Mouse (Mus musculus) MN1 (cell line): ENCODE results near the gene Olfr965.
"Not testable (repeated sequence)": the region's sequence is repeated elsewhere in the genome, so short reads cannot be mapped to it uniquely, and the experiment has no call there.

Experiments
- DNase-seq: peaks from one replicate; pipeline ENCODE4 v3.0.0-alpha.2; 2016; ENCODE audit warnings: low spot score

Gene Olfr965

GRCm38 (mm10) chr9:39711053-39711452 lies at the start of gene Olfr965:
Gene Olfr965 (plus strand): TSS chr9:39711353.
- DNase-seq: no peak

GRCm38 (mm10) chr9:39666905-39667304 lies 44.2 kb upstream of the Olfr965 start, which contains the start of gene Olfr963:
Gene Olfr963 (plus strand): TSS chr9:39667205.
- DNase-seq: no peak

DNA sequence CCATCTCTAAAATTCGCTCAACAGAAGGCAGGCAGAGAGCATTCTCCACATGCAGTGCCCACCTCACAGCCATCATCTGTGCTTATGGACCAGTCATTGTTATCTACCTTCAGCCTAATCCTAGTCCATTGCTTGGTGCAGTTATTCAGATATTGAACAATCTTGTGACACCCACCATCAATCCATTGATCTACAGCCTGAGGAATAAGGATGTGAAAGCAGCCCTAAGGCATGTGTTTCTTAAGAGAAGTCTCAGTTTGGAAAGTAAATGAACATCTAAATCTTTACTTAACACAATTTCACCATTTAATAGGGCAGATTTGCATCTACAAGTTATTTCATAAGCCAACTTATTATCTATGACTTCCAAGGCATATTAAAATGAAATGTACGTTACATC lies 41.4 kb upstream of the Olfr965 start:
- no peak for DNase-seq

- no peak for DNase-seq
Measured at GRCm38 (mm10) chr9:39674820-39675219, 36.3 kb upstream of the Olfr965 start.

GRCm38 (mm10) chr9:39678557-39678956 lies 32.6 kb upstream of the Olfr965 start:
- DNase-seq: no peak

DNA sequence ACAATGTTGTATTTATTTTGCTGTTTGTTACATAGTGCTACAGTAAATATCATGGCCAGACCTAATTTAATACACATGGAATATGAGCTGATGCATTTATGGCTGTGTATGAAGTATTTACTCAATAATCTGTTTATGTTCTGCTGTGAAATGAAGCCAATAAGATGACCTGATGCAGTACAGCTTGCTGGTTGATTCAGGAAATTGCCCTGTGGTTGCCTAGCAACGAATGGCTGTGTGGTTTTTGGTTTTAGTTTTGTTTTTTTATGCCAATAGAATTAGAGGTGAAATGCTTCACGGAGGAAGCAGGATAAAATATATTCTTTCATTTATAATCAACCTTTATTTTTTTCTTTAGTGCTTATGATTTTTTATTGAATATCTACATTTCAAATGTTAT lies 31.9 kb upstream of the Olfr965 start:
- peak; percentile 6 for DNase-seq

DNA sequence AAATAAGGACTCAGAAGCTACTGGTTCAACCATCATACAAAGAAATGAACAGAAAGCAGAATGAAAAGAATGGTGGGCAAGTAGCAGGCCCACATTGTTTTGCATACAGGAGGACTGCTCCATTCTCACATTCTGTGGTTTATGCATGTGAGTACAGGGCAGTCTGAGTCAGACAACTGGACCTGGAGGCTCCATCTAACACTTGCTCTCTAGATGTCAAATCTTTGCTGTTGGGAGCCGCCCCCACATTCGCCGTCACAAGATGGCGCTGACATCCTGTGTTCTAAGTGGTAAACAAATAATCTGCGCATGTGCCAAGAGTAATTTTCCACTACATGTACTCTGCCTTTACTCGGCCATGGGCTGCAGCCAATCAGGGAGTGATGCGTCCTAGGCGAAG lies 10.0 kb upstream of the Olfr965 start:
- DNase-seq: not testable (repeated sequence)

- peak; percentile 11 for DNase-seq
Measured at GRCm38 (mm10) chr9:39707017-39707416, 4.1 kb upstream of the Olfr965 start, which contains the start of gene Olfr149. Gene Olfr149 (minus strand): TSS chr9:39707117.

DNA sequence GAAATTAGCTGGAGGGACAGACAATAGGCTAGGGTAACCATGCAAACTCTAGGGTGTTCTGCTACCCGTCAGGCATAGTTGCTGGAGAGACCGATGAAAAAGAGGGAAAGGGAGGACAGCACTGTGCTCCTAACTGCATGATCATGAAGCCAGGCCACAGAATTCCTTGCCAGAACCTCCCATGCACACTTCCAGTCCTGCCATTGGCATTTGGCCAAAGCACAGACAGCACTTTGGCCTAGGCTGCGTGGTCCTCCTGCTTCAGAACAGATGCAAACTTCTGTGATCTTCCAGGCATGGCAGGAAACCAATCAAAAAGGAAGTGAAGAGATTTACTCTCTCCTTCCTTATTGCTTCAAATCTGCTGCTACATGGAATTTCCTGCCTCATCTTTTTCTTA lies 2.2 kb upstream of the Olfr965 start:
- DNase-seq: peak; percentile 21

DNA sequence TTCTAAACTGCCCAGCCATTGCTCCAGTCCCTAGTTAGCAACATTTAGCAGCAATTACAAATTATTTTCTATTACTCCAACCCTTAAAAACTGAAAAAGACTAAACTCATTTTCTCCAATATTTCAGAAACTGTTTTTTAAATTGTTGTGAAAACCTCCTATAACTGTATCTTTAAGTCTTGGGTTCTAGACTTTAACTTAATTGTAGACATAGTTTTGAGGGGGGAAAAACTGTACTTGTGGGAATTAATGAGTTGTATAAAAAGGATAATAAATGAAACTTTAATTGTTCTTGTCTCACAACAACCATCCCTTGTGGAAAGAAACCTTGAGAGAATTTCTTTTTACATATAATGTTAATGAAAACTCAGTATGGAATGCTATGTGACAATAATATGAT lies 19.5 kb downstream of the Olfr965 start, which contains the start of gene Olfr150:
Gene Olfr150, plus strand, starts transcription at position 301 of the 400 bp plus-strand sequence.
- DNase-seq: no peak

GRCm38 (mm10) chr9:39740741-39741140 lies 29.6 kb downstream of the Olfr965 start:
- DNase-seq: no peak

DNA sequence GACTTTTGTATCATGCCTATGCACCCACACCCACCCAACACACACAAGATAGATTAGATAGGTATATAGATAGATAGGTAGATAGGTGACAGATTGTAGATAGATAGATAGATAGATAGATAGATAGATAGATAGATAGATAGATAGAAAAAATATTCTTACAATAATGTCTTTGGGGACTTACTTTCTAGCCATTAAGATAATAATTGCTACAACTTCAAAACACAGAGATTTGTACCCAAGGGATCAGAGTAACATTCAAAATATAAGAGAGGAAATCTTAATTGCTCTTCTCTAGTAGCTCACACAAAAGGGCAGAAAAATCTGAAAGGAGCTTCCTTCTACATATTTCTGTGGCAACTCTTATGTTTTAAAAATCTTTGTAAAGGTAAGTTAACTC lies 34.8 kb downstream of the Olfr965 start, which contains the start of gene Olfr967:
Gene Olfr967, plus strand, starts transcription at position 301 of the 400 bp plus-strand sequence.
- DNase-seq: no peak

- DNase-seq: no peak
Measured at GRCm38 (mm10) chr9:39746428-39746827, 35.3 kb downstream of the Olfr965 start.
